Mouse (Mus musculus): ENCODE measurements at regions not wholly inside any gene's neighbourhood (a gene's known extent, or its start where the extent isn't known, plus 50 kb on each side); places are given as distances from the start of the nearest gene placed in this dataset.
A peak's percentile ranks its signal among the peaks of the same experiment; 100 is the strongest.

- no peak for DNase-seq (ENCODE audit: low read depth, low spot score)
Measured at GRCm38 (mm10) chr11:37650095-37650494, 414.3 kb upstream of the Tenm2 start.

GRCm38 (mm10) chr11:37623290-37623689, 387.5 kb upstream of the Tenm2 start:
- no peak for DNase-seq (ENCODE audit: low read depth, low spot score)

- DNase-seq (ENCODE audit: low read depth, low spot score), result no peak
Measured at GRCm38 (mm10) chr11:37600533-37600932, 364.8 kb upstream of the Tenm2 start.

- no peak for DNase-seq (ENCODE audit: low read depth, low spot score)
Measured at GRCm38 (mm10) chr11:37582236-37582635, 346.5 kb upstream of the Tenm2 start.

- no peak for DNase-seq (ENCODE audit: low read depth, low spot score)
Measured at GRCm38 (mm10) chr11:37533624-37534023, 297.9 kb upstream of the Tenm2 start.

GRCm38 (mm10) chr11:37532476-37532875, 296.7 kb upstream of the Tenm2 start:
- no peak for DNase-seq (ENCODE audit: low read depth, low spot score)

GRCm38 (mm10) chr11:37498463-37499015, 262.8 kb upstream of the Tenm2 start:
- DNase-seq (ENCODE audit: low read depth, low spot score), result no peak

GRCm38 (mm10) chr11:37497874-37498273, 262.1 kb upstream of the Tenm2 start:
- DNase-seq (ENCODE audit: low read depth, low spot score), result no peak

GRCm38 (mm10) chr11:37480236-37480635, 244.5 kb upstream of the Tenm2 start:
- DNase-seq (ENCODE audit: low read depth, low spot score), result peak; percentile 1

GRCm38 (mm10) chr11:37478970-37479482, 243.3 kb upstream of the Tenm2 start:
- DNase-seq (ENCODE audit: low read depth, low spot score), result no peak

GRCm38 (mm10) chr11:37474068-37474467, 238.3 kb upstream of the Tenm2 start:
- DNase-seq (ENCODE audit: low read depth, low spot score), result no peak

- no peak for DNase-seq (ENCODE audit: low read depth, low spot score)
Measured at GRCm38 (mm10) chr11:37463658-37464420, 228.1 kb upstream of the Tenm2 start.

- DNase-seq (ENCODE audit: low read depth, low spot score), result no peak
Measured at GRCm38 (mm10) chr11:37462375-37462774, 226.6 kb upstream of the Tenm2 start.

GRCm38 (mm10) chr11:37447361-37447760, 211.6 kb upstream of the Tenm2 start:
- no peak for DNase-seq (ENCODE audit: low read depth, low spot score)

- no peak for DNase-seq (ENCODE audit: low read depth, low spot score)
Measured at GRCm38 (mm10) chr11:37446626-37447025, 210.9 kb upstream of the Tenm2 start.

- no peak for DNase-seq (ENCODE audit: low read depth, low spot score)
Measured at GRCm38 (mm10) chr11:37442781-37443180, 207.0 kb upstream of the Tenm2 start.

GRCm38 (mm10) chr11:37434600-37434999, 198.8 kb upstream of the Tenm2 start:
- DNase-seq (ENCODE audit: low read depth, low spot score), result no peak

- no peak for DNase-seq (ENCODE audit: low read depth, low spot score)
Measured at GRCm38 (mm10) chr11:37424312-37425169, 188.8 kb upstream of the Tenm2 start.

- DNase-seq (ENCODE audit: low read depth, low spot score), result no peak
Measured at GRCm38 (mm10) chr11:37412868-37413267, 177.1 kb upstream of the Tenm2 start.

GRCm38 (mm10) chr11:37367971-37368370, 132.2 kb upstream of the Tenm2 start:
- no peak for DNase-seq (ENCODE audit: low read depth, low spot score)

GRCm38 (mm10) chr11:37364430-37364829, 128.7 kb upstream of the Tenm2 start:
- DNase-seq (ENCODE audit: low read depth, low spot score), result no peak

- no peak for DNase-seq (ENCODE audit: low read depth, low spot score)
Measured at GRCm38 (mm10) chr11:37355074-37355473, 119.3 kb upstream of the Tenm2 start.
